ENCODE assay signal across 14 mouse cellular contexts in the genomic region with DNA sequence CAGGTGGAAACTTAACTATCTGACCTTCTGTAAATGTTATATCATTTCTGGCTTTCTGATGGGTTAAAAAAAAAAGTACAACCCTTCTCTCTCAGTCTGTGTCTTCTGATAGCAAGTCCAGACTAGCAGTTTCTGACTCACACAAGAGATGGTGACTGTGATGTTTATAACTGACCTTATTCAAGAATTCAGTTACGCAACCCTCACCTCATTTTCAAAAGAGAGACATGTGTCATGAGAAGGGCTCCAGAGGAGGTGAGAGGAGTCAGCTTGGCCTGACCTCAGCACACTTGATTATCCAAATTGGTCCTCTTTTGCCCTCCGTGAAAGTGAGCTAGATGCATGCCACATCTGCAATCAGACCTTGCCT.
DNase-seq lines count a peak whose midpoint lies in the region.
"Had no signal": no experiment of that assay in that cellular context is flagged by ENCODE, and none has a peak within 500 bp of the region (broad histone marks: within the 10 kb centered on the region; RNA-seq: fewer than 3 reads in every experiment).

No protein-coding gene starts in this region.

- DNase-seq in adrenal gland, postnatal 14 days: peak; percentile 15
- DNase-seq in adrenal gland, postnatal 4 days (ENCODE audit: low spot score in 2 of 2): no peak
- peak; percentile 11 for DNase-seq in 3134 (ENCODE audit: extremely low read depth, insufficient read length, low spot score)
- peak; percentile 39 for DNase-seq in Muller cell, postnatal 12 days (ENCODE audit: inconsistent ontology term)
- DNase-seq in lung, postnatal 36 days: peak; percentile 50
- no peak for DNase-seq in spleen, adult 12 weeks (ENCODE audit: low spot score)
- no peak for DNase-seq in heart, embryonic 10.5 days (ENCODE audit: low spot score)
- DNase-seq in kidney, postnatal 4 days: no peak
- DNase-seq: cerebellum, adult 8-10 months; forebrain, postnatal 0 days; kidney, adult 9 months; thymus, postnatal 36 days had no signal

- no peaks in the 10 kb centered on the region for H3K9me3 ChIP-seq in heart, embryonic 10.5 days
- H3K9me3 ChIP-seq: heart, embryonic 13.5 days; midbrain, embryonic 12.5 days had no signal

- WGBS in heart, embryonic 10.5 days: 74% methylated on average over 2 of the region's 2 CpGs

- H3K27me3 ChIP-seq in heart, embryonic 10.5 days (ENCODE audit: insufficient read depth, poor library complexity, severe bottlenecking): no peaks in the 10 kb centered on the region
- H3K27me3 ChIP-seq: heart, embryonic 13.5 days; midbrain, embryonic 12.5 days had no signal

- no peak overlapping the region for H3K27ac ChIP-seq in heart, embryonic 10.5 days
- H3K27ac ChIP-seq: heart, embryonic 13.5 days; midbrain, embryonic 12.5 days had no signal

- no peaks in the 10 kb centered on the region for H3K4me1 ChIP-seq in heart, embryonic 10.5 days
- H3K4me1 ChIP-seq: heart, embryonic 13.5 days; midbrain, embryonic 12.5 days had no signal

- no peaks in the 10 kb centered on the region for H3K36me3 ChIP-seq in heart, embryonic 10.5 days
- H3K36me3 ChIP-seq: heart, embryonic 13.5 days; midbrain, embryonic 12.5 days had no signal

- H3K4me3 ChIP-seq in heart, embryonic 10.5 days: no peak overlapping the region
- H3K4me3 ChIP-seq: heart, embryonic 13.5 days; midbrain, embryonic 12.5 days had no signal

Comparison
In these comparisons a context has a peak if more than half of its experiments do, and no peak if none do; other contexts are left out.
1. DNase-seq: peak in adrenal gland, postnatal 14 days (single experiment), 3134 (single experiment), Muller cell, postnatal 12 days (single experiment) and lung, postnatal 36 days (single experiment); none in adrenal gland, postnatal 4 days (0 of 2), spleen, adult 12 weeks (single experiment), heart, embryonic 10.5 days (single experiment) and kidney, postnatal 4 days (0 of 2).